Mouse (Mus musculus) cortical plate, adult 2 months (tissue): ENCODE data around the gene Vmn1r30. TPM values are rescaled to one million over a fixed set of nuclear protein-coding genes. Genes with fewer than 3 reads are reported as not detected.

ENCODE experiments used
- H3K27ac ChIP-seq: fragments of 200-500 bp; 2 replicates; pipeline ENCODE4 v1.5.1; 2012; ENCODE audit warnings: low read length, control low read depth, inconsistent platforms; ENCODE audit not compliant: insufficient read depth
- H3K4me1 ChIP-seq: fragments of 200-500 bp; 2 replicates; pipeline ENCODE4 v1.6.1; 2011; ENCODE audit warnings: low read length; ENCODE audit not compliant: control insufficient read depth, insufficient read depth
- H3K4me3 ChIP-seq: fragments of 200-500 bp; 2 replicates; pipeline ENCODE4 v1.5.1; 2011; ENCODE audit warnings: mild to moderate bottlenecking, low read length, control low read depth; ENCODE audit not compliant: insufficient read depth
- CTCF ChIP-seq: fragments of 200-500 bp; IDR thresholded peaks from 2 replicates; pipeline ENCODE4 v1.5.1; 2011; ENCODE audit warnings: mild to moderate bottlenecking, control low read depth, low read length; ENCODE audit not compliant: insufficient read depth; ENCODE audit errors: extremely low read depth
- POLR2A ChIP-seq: fragments of 200-500 bp; IDR thresholded peaks from 2 replicates; pipeline ENCODE4 v1.6.1; 2011; ENCODE audit warnings: mild to moderate bottlenecking, low read length, control low read depth; ENCODE audit not compliant: insufficient read depth; ENCODE audit errors: extremely low read depth
- polyA plus RNA-seq: library from polyadenylated mRNA; depleted of rRNA; stranded (reverse); fragments of >200 nt; gene quantifications from 2 replicates; pipeline ENCODE4 v1.2.3, GENCODE M21; 2012; rRNA removed

Gene Vmn1r30
- not detected in 2 replicates for polyA plus RNA-seq

GRCm38 (mm10) chr6:58443285-58443684, at the start of gene Vmn1r30:
Gene Vmn1r30 (minus strand): TSS chr6:58443385.
- no peak within 1 kb of the TSS for H3K4me3 ChIP-seq
- H3K27ac ChIP-seq = no peak within 1 kb of the TSS
- TF ChIP-seq CTCF (no peak), POLR2A (no peak)
- H3K4me1 ChIP-seq = no peaks in the 10 kb centered on the region

GRCm38 (mm10) chr6:58475230-58475629, 32.0 kb upstream of the Vmn1r30 start, which contains the start of gene Vmn1r31:
Gene Vmn1r31 (minus strand): TSS chr6:58475330.
- H3K4me3 ChIP-seq = no peak within 1 kb of the TSS
- no peak within 1 kb of the TSS for H3K27ac ChIP-seq
- TF ChIP-seq POLR2A (no peak), CTCF (no peak)
- no peaks in the 10 kb centered on the region for H3K4me1 ChIP-seq

Other genes with a start within 250 kb of the Vmn1r30 start
- not detected in 2 replicates for gene Vmn1r27, start 224.6 kb downstream of the Vmn1r30 start, polyA plus RNA-seq
- gene Vmn1r28, start 181.3 kb downstream of the Vmn1r30 start, polyA plus RNA-seq = not detected in 2 replicates
- gene Vmn1r29, start 141.8 kb downstream of the Vmn1r30 start, polyA plus RNA-seq = not detected in 2 replicates
- not detected in 2 replicates for gene Vmn1r31, start 31.9 kb upstream of the Vmn1r30 start, polyA plus RNA-seq
- gene Abcg2, start 141.1 kb upstream of the Vmn1r30 start, polyA plus RNA-seq = 20.8 and 25.6 TPM in 2 replicates